Mouse (Mus musculus) Muller cell, postnatal 12 days (primary cell): ENCODE data around the gene Prim1.

ENCODE experiments used
- DNase-seq: peaks from one replicate; pipeline ENCODE4 v3.0.0-alpha.2; 2015; ENCODE audit errors: inconsistent ontology term

The Prim1 gene

GRCm38 (mm10) chr10:128015068-128015934 is at the start of gene Prim1:
Prim1 (plus strand) TSS chr10:128015168.
- peak; percentile 81 for DNase-seq

- no peak for DNase-seq
Observed at GRCm38 (mm10) chr10:127966506-127966905, 48.5 kb upstream of the Prim1 start.

- DNase-seq: no peak
Observed at GRCm38 (mm10) chr10:127969820-127970219, 45.1 kb upstream of the Prim1 start.

- no peak for DNase-seq
Observed at GRCm38 (mm10) chr10:127970359-127970831, 44.6 kb upstream of the Prim1 start.

DNA sequence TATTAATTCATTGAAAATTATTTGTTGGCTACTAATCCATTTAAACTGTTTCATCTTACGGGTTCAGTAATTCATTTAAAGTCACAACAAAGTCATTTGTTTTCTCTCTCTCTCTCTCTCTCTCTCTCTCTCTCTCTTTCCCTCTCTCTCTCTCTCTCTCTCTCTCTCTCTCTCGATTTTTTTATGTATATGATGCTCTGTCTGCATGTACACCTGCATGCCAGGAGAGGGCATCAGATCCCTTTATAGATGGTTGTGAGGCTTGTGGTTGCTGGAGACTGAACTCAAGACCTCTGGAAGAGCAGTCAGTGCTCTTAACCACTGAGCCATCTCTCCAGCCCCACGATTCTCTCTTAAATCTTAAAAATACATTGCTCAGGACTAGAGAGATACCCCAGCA is 43.8 kb upstream of the Prim1 start:
- DNase-seq: no peak

- DNase-seq: no peak
Observed at GRCm38 (mm10) chr10:127974062-127974461, 40.9 kb upstream of the Prim1 start.

DNA sequence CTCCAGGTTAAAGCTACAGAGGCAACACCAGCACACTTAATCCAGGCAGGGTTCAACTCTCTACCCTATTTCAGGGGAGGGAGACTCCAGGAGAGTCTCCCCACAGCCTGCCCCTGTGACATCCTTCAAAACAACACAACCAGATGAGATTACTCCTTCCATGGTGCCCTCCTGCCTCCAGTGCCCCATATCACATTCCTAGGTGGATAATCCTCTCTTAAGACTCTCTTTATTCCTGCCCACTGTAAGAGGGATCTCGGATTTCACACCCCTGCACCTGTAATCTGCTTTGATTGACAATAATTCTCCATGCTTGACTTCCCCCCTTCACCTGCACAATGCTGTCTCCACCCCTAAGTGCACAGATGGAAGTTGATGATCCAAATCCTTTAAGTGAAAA is 39.5 kb upstream of the Prim1 start:
- no peak for DNase-seq

DNA sequence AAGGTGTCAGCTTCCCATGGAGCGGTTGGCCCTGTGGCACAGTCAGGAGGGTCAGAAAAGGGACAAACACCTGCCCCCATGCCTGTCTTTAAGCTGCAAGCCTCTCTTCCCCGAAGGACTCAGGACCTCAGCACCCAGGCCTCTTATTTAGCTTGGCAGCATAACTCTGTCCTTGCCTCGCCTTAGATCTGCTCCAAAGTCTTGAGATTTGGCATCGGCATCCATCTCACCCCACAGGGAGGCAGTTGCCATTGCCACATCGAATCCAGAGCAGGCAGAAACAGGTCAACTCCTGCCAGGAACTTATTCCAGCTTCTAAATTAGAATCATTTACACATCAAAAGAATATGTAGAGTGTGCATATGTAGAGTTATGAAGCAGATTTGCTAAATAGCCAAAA is 30.3 kb upstream of the Prim1 start:
- no peak for DNase-seq

- DNase-seq: no peak
Observed at GRCm38 (mm10) chr10:127985601-127986000, 29.4 kb upstream of the Prim1 start.

DNA sequence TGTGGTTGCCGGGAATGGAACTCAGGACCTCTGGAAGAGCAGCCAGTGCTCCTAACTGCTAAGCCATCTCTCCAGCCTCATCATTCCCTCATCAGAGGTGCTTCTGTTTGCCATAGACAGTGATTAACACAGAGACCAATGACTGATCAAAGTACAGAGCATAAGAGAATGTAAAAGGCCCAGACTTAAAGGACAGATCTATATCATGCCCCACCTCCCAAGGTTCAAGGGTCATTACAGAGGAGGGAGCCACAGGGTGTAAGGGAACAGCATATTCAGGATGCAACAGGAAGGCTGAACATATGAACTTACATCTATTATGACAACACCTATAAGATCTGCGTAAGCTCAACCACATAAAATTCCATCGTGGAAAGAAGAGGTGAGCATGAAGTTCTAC is 18.3 kb upstream of the Prim1 start:
- DNase-seq: no peak

DNA sequence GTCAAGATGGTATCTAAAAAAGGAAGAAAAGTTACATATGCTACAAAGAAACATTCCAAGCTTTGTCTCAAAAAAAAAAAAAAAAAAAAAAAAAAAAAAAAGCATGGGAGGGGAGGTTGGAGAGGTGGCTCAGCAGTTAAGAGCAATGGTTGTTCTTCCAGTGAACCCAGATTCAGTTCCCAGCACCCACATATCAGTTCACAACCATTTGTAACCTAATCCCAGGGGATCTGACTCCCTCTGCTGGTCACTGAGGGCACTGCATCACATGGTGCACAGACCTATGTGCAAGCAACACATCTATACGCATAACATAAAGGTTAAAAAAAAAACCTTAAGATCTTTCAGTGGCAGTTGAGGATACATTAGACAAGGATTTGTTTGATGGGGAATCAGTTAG is 16.7 kb upstream of the Prim1 start:
- no peak for DNase-seq

- no peak for DNase-seq
Observed at GRCm38 (mm10) chr10:128003281-128003801, 11.6 kb upstream of the Prim1 start.

DNA sequence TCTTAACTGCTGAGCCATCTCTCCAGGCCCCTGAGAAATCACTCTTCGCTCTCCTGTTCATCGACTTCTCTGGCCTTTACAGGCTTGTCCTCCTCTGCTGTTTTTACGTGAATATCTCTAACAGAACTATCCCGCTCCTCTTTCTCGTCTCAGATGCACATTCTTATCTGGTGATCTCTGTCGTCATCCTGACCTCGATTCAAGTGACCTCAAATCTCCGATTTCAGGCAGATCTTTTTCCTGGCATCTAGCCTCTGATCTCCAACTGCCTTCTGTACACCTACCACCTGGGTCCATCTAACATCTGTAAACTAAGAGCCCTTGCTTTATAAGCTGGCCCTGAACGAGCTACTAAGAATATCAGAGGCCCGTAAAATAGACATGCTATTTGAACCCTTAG is 10.1 kb upstream of the Prim1 start:
- no peak for DNase-seq

- no peak for DNase-seq
Observed at GRCm38 (mm10) chr10:128005479-128005878, 9.5 kb upstream of the Prim1 start.

GRCm38 (mm10) chr10:128007446-128007845 is 7.5 kb upstream of the Prim1 start, which contains the start of gene Hsd17b6:
Hsd17b6 (minus strand) TSS chr10:128007611.
- no peak for DNase-seq

DNA sequence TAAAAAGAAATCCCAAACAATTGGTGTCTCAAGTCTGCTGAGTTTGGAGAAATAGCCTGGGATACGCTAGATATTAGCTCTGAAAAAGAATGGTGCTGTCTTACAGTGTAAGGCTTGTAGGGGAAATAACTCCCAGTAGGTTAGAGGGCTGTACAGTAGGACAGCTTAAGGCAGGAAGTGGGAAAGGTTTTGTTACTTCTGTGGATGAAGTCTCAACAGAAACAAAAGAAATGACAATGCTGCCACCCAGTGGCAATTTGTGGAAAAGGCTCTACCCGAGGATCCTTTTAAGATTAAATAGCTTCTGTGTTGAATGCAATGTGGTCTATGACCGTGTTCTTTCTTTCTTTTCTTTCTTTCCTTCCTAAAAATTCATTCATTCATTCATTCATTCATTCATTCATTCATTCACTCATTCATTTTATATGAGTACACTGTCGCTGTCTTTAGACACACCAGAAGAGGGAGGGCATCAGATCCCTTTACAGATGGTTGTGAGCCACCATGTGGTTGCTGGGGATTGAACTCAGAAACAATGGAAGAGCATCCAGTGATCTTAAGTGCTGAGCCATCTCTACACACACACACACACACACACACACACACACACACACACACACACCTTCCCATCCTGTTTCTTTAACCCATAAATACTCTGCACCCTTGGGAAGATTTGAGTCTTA is 6.6 kb upstream of the Prim1 start:
- DNase-seq: peak; percentile 69

GRCm38 (mm10) chr10:128009735-128010134 is 5.2 kb upstream of the Prim1 start:
- no peak for DNase-seq

DNA sequence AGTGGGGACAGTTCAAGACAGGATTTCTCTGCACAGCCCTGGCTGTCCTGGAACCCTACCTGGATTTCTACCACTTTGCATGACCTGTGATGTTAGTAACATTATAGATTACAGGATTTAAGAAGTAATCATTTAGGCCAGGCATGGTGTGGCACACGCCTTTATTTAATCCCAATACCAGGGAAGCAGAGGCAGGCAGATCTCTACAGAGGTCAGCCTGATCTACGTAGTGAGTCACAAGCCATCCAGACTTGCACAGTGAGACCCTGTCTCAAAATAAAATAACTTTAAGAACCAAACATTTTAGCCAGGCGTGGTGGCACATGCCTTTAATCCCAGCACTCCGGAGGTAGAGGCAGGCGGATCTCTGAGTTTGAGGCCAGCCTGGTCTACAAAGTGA is 7.2 kb downstream of the Prim1 start:
- no peak for DNase-seq

DNA sequence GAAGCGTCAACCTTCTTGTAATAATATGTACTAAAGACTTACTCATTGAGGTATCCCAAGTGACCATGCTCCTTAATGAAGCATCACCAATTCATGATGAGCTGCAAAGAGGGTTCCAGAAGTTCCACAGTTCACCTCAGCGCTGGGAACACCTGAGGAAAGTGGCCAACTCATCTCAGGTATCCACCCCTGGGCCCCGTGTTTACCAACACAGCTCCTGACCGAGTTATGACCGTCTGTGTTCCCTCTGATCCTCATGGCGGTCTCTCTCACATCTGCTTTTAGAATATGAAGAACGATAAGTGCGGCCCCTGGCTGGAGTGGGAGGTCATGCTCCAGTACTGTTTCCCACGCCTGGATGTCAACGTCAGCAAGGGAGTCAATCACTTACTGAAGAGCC is 8.5 kb downstream of the Prim1 start:
- DNase-seq: no peak

- DNase-seq: no peak
Observed at GRCm38 (mm10) chr10:128029931-128030330, 15.0 kb downstream of the Prim1 start.

DNA sequence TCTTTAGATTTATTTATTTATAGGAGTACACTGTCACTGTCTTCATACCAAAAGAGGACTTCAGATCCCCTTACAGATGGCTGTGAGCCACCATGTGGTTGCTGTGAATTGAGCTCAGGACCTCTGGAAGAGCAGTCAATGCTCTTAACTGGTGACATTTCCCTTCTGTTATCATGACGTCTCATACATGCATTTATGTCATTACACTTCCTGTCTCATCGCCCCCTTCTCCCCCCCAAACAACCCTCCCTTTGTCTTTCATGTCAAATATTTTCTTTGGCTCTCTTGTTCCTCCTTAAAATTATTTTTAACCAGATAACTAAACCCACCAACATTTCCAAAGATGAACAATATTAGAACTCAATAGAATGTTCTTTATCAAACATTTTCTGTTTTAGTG is 15.9 kb downstream of the Prim1 start:
- DNase-seq: no peak

DNA sequence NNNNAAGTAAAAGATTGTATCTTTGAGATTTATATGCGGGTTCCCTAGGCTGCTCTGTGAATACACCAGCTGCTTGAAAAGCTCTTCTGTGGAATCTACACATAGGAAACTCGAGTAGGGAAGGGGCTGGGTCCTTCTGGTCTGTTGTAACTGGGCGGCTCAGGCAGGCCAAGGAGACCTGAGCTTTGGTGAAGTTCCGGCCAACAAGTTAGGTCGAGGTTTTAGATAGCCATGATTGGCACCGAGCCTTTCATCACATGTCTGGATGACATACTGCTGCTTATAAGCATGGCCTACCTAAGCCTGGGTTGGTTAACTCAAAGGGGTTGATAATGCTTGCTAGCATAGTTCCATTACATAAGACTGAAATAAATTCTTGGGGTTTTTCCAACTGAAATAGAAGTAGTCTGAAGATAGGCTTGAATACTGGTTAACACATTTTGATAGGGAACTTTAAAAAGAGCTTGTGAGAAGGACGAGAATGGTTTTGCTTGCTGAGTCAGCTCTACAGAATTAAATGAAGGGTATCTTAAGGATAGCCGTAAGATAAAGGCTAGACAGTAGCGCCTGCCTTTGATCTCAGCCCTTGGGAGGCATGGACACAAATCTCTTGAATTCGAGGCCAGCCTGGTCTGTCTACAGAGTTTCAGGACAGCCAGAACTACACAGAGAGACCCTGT is 21.9 kb downstream of the Prim1 start:
- DNase-seq: peak; percentile 60
